ENCODE assay signal across 8 mouse cellular contexts in the genomic region with DNA sequence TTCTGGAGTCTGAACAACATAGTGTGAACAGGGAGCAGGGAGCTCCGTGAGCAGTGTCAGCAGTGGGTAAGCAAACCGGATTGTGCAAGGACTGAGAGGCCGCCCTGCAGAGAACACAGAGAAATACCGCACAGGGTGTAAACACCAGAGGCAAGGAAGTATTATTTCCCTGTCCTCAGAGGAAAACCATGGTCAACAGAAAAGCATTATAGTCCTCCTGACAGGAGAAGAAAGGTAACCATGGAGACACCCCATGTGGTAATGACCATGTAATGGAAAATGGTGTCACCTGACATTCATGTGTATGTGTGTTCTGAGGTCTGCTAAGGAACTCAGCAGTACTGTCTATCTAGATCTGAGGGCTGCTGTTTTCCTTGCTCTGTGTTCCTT. TPM values are rescaled to one million over a fixed set of nuclear protein-coding genes. Genes with fewer than 3 reads are reported as not detected.
DNase-seq lines count a peak whose midpoint lies in the region; ATAC-seq and TF ChIP-seq lines count a peak whose summit lies in the region.

No protein-coding gene starts in this region.

- TF ChIP-seq CTCF in lung, adult 2 months (IDR thresholded peaks at IDR 0.05; ENCODE audit: insufficient read depth, low read length) = no peak
- no peak for TF ChIP-seq CTCF in kidney, postnatal 0 days (IDR thresholded peaks at IDR 0.05; ENCODE audit: low read depth)

- DNase-seq in lung, adult 18-20 months = peak; percentile 77 to 86
- no peak for DNase-seq in lung, adult 2 months
- DNase-seq in brain, adult 2 months (ENCODE audit: low read depth, low spot score) = peak; percentile 27
- peak; percentile 46 for DNase-seq in kidney, postnatal 0 days (ENCODE audit: low spot score)
- peak; percentile 28 for DNase-seq in midbrain, embryonic 10.5 days (ENCODE audit: low spot score)
- peak; percentile 35 for DNase-seq in thymus, postnatal 25 days
- no peak for DNase-seq in cerebellum, adult 8-10 months

- no peaks in the 10 kb centered on the region for H3K9me3 ChIP-seq in kidney, postnatal 0 days (replicated peaks; ENCODE audit: low read length)
- H3K9me3 ChIP-seq in midbrain, embryonic 10.5 days (replicated peaks) = no peaks in the 10 kb centered on the region

- peaks cover 19% of the 10 kb centered on the region for H3K4me1 ChIP-seq in lung, adult 2 months (ENCODE audit: control insufficient read depth, insufficient read depth, low read length)
- 0 out of 2 replicates have a peak, but pooled peaks cover 8% of the 10 kb centered on the region for H3K4me1 ChIP-seq in kidney, postnatal 0 days (replicated peaks; ENCODE audit: insufficient read depth, low read length)
- H3K4me1 ChIP-seq in midbrain, embryonic 10.5 days = peaks cover 32% of the 10 kb centered on the region

- WGBS in lung, adult 2 months = 19% methylated on average over 4 of the region's 4 CpGs
- 40% methylated on average over 4 of the region's 4 CpGs for WGBS in kidney, postnatal 0 days
- WGBS in midbrain, embryonic 10.5 days = 33% methylated on average over 4 of the region's 4 CpGs

- TF ChIP-seq POLR2A in lung, adult 2 months (IDR thresholded peaks at IDR 0.05; ENCODE audit: borderline replicate concordance, extremely low read depth, low read depth, low read length) = no peak

- no peak overlapping the region for H3K4me2 ChIP-seq in kidney, postnatal 0 days (ENCODE audit: low read length)

- no peaks in the 10 kb centered on the region for H3K27me3 ChIP-seq in kidney, postnatal 0 days (ENCODE audit: insufficient read depth, low read length)
- H3K27me3 ChIP-seq in midbrain, embryonic 10.5 days (ENCODE audit: low read depth, poor library complexity, severe bottlenecking) = peaks cover 3% of the 10 kb centered on the region; the same call in 1 of the 2 replicates

- no peak overlapping the region for H3K9ac ChIP-seq in kidney, postnatal 0 days (ENCODE audit: low read depth, low read length)

- H3K4me3 ChIP-seq in lung, adult 2 months (replicated peaks; ENCODE audit: extremely low read depth, low read depth, low read length) = no peak overlapping the region
- no peak overlapping the region for H3K4me3 ChIP-seq in kidney, postnatal 0 days (replicated peaks; ENCODE audit: low read depth, low read length)
- no peak overlapping the region for H3K4me3 ChIP-seq in midbrain, embryonic 10.5 days

- ATAC-seq in granulocyte monocyte progenitor cell, adult 5-6 weeks (replicated peaks; ENCODE audit: poor library complexity, severe bottlenecking) = peak; percentile 76
- peak; percentile 68 for ATAC-seq in kidney, postnatal 0 days (replicated peaks; ENCODE audit: low FRiP score, low read depth)

- H3K36me3 ChIP-seq in kidney, postnatal 0 days (ENCODE audit: insufficient read depth, low read length) = no peaks in the 10 kb centered on the region
- H3K36me3 ChIP-seq in midbrain, embryonic 10.5 days = no peaks in the 10 kb centered on the region

- peak overlapping the region; percentile 44; the same call in 1 of the 2 replicates for H3K27ac ChIP-seq in kidney, postnatal 0 days
- peak overlapping the region; percentile 14 for H3K27ac ChIP-seq in midbrain, embryonic 10.5 days (replicated peaks)

RNA-seq across cellular contexts. Expression of gene Hectd1, which starts 36.4 kb away (rescaled TPM):
- 13.7 and 19.9 TPM in 2 replicates for polyA plus RNA-seq in lung, adult 2 months (2012; rRNA removed)
- total RNA-seq in granulocyte monocyte progenitor cell, adult 5-6 weeks (2014; fragmentation: Nextera tagmentation) = 51.0 and 52.9 TPM in 2 replicates
- total RNA-seq in granulocyte monocyte progenitor cell, adult 5-6 weeks (2017) = 89.7 and 96.3 TPM in 2 replicates
- 28.1 and 30.9 TPM in 2 replicates for polyA plus RNA-seq in kidney, postnatal 0 days (2015; fragmentation: Nextera tagmentation; extraction: Ambion mirVana)
- polyA plus RNA-seq in midbrain, embryonic 10.5 days (2016; fragmentation: Nextera tagmentation; extraction: Ambion mirVana) = 29.1 and 30.4 TPM in 2 replicates

Comparison
In these comparisons a context has a peak if more than half of its experiments do, and no peak if none do; other contexts are left out.
1. DNase-seq: peak in lung, adult 18-20 months (2 of 2), brain, adult 2 months (single experiment), kidney, postnatal 0 days (single experiment), midbrain, embryonic 10.5 days (single experiment) and thymus, postnatal 25 days (single experiment); none in lung, adult 2 months (single experiment) and cerebellum, adult 8-10 months (single experiment).